ENCODE assay signal across 22 mouse cellular contexts in the genomic region with DNA sequence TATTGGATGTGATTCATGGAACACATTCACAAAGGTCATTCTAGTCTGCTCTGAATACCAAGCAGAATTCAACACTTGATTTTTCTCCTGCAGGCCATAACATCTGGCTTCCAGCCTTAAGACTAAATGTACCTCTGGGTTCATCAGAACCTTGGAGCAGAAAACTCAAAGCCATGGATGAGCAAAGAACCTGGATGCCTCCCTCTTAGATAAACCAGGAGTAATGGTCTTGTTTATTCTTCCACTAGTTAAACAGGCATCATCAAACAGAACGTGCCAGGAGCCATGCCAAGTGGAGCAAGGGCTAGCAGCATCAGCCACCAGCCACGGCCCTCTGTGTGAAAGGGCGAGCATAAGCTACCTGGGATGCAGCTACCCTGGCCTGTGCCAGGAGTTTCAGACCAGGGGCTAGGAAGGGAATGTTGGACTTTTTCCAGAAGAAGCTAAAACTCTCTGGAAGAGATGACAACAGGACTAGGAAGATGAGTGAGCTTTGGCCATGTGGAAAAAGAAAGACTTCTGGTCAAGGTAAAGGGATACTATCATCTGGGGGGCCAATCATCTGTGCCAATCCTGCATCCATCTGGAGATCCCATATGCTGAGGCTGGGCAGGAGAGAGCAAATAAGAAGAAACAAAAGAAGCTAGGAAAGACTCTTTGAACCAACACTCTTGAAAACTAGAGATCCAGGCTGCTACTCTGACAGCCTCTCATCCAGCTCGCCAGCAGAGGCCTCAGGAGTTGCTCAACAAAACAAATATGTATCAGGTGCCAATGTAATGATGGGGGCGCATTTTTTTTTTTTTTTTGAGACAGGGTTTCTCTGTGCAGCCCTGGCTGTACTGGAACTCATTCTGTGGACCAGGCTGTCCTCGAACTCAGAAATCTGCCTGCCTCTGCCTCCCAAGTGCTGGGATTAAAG.
DNase-seq lines count a peak whose midpoint lies in the region; ATAC-seq lines count a peak whose summit lies in the region.
"Had no signal": no experiment of that assay in that cellular context is flagged by ENCODE, and none has a peak within 500 bp of the region (broad histone marks: within the 10 kb centered on the region; RNA-seq: fewer than 3 reads in every experiment).

No protein-coding gene starts in this region.

- peak; percentile 25 for DNase-seq in cerebellum, adult 11 months
- no peak for DNase-seq in midbrain, embryonic 10.5 days (ENCODE audit: low spot score)
- DNase-seq in cerebellum, adult 8-10 months, result peak; percentile 32
- DNase-seq in lung, postnatal 14 days, result no peak
- DNase-seq: forebrain, postnatal 0 days; heart, postnatal 14 days; retina, postnatal 1 day; right cerebral cortex, postnatal 4 days; thymus, postnatal 14 days had no signal

- H3K9ac ChIP-seq in midbrain, embryonic 13.5 days (replicated peaks), result no peak overlapping the region
- no peak overlapping the region for H3K9ac ChIP-seq in neural tube, embryonic 15.5 days (replicated peaks)
- H3K9ac ChIP-seq: embryonic facial prominence, embryonic 15.5 days; forebrain, postnatal 0 days; heart, embryonic 12.5 days; hindbrain, embryonic 14.5 days; kidney, embryonic 15.5 days; limb, embryonic 12.5 days; liver, embryonic 15.5 days had no signal

- H3K4me3 ChIP-seq in midbrain, embryonic 10.5 days, result no peak overlapping the region
- no peak overlapping the region for H3K4me3 ChIP-seq in midbrain, embryonic 13.5 days (replicated peaks)
- H3K4me3 ChIP-seq in neural tube, embryonic 15.5 days (replicated peaks), result no peak overlapping the region
- H3K4me3 ChIP-seq: embryonic facial prominence, embryonic 15.5 days; heart, embryonic 12.5 days; kidney, embryonic 15.5 days; limb, embryonic 12.5 days; liver, embryonic 15.5 days; megakaryocyte, embryonic 14.5 days had no signal

- WGBS in midbrain, embryonic 10.5 days, result 88% methylated on average over 6 of the region's 6 CpGs
- 92% methylated on average over 6 of the region's 6 CpGs for WGBS in midbrain, embryonic 13.5 days
- WGBS in neural tube, embryonic 15.5 days, result 84% methylated on average over 6 of the region's 6 CpGs

- H3K4me2 ChIP-seq in midbrain, embryonic 13.5 days (replicated peaks), result no peak overlapping the region
- H3K4me2 ChIP-seq in neural tube, embryonic 15.5 days, result no peak overlapping the region
- H3K4me2 ChIP-seq: embryonic facial prominence, embryonic 15.5 days; heart, embryonic 12.5 days; hindbrain, embryonic 14.5 days; kidney, embryonic 15.5 days; limb, embryonic 12.5 days; liver, embryonic 15.5 days had no signal

- 0 out of 2 replicates have a peak overlapping the region, but pooled peaks have one; percentile 24 for H3K27ac ChIP-seq in midbrain, embryonic 10.5 days (replicated peaks)
- H3K27ac ChIP-seq in midbrain, embryonic 13.5 days, result no peak overlapping the region
- 0 out of 2 replicates have a peak overlapping the region, but pooled peaks have one; percentile 38 for H3K27ac ChIP-seq in neural tube, embryonic 15.5 days (replicated peaks)
- H3K27ac ChIP-seq: embryonic facial prominence, embryonic 15.5 days; hindbrain, embryonic 14.5 days; kidney, embryonic 15.5 days; limb, embryonic 12.5 days; liver, embryonic 15.5 days had no signal

- H3K4me1 ChIP-seq in midbrain, embryonic 10.5 days, result peaks cover 46% of the 10 kb centered on the region
- H3K4me1 ChIP-seq in midbrain, embryonic 13.5 days (replicated peaks), result peaks cover 41% of the 10 kb centered on the region
- peaks cover 74% of the 10 kb centered on the region for H3K4me1 ChIP-seq in neural tube, embryonic 15.5 days
- H3K4me1 ChIP-seq: embryonic facial prominence, embryonic 15.5 days; liver, embryonic 15.5 days; megakaryocyte, embryonic 14.5 days had no signal

- peaks cover 22% of the 10 kb centered on the region for H3K36me3 ChIP-seq in midbrain, embryonic 10.5 days
- no peaks in the 10 kb centered on the region for H3K36me3 ChIP-seq in midbrain, embryonic 13.5 days
- H3K36me3 ChIP-seq in neural tube, embryonic 15.5 days, result no peaks in the 10 kb centered on the region
- H3K36me3 ChIP-seq: embryonic facial prominence, embryonic 15.5 days; G1E; heart, embryonic 12.5 days; kidney, embryonic 15.5 days; limb, embryonic 12.5 days; liver, embryonic 15.5 days had no signal

- ATAC-seq in cerebellum, adult (ENCODE audit: insufficient number of reproducible peaks, low FRiP score, low TSS enrichment), result no peak
- no peak for ATAC-seq in midbrain, embryonic 13.5 days
- ATAC-seq in neural tube, embryonic 15.5 days (ENCODE audit: low FRiP score), result no peak
- ATAC-seq: forebrain, postnatal 0 days; intestine, embryonic 16.5 days; midbrain, embryonic 16.5 days had no signal

- H3K27me3 ChIP-seq in midbrain, embryonic 10.5 days (ENCODE audit: low read depth, poor library complexity, severe bottlenecking), result no peaks in the 10 kb centered on the region
- no peaks in the 10 kb centered on the region for H3K27me3 ChIP-seq in midbrain, embryonic 13.5 days
- H3K27me3 ChIP-seq in neural tube, embryonic 15.5 days (replicated peaks), result no peaks in the 10 kb centered on the region
- H3K27me3 ChIP-seq: embryonic facial prominence, embryonic 15.5 days; heart, embryonic 12.5 days; kidney, embryonic 15.5 days; liver, embryonic 15.5 days had no signal

- no peaks in the 10 kb centered on the region for H3K9me3 ChIP-seq in midbrain, embryonic 10.5 days (replicated peaks)
- H3K9me3 ChIP-seq in midbrain, embryonic 13.5 days, result no peaks in the 10 kb centered on the region
- no peaks in the 10 kb centered on the region for H3K9me3 ChIP-seq in neural tube, embryonic 15.5 days (replicated peaks)
- H3K9me3 ChIP-seq: embryonic facial prominence, embryonic 15.5 days; G1E; heart, embryonic 12.5 days; kidney, embryonic 15.5 days; limb, embryonic 12.5 days; liver, embryonic 15.5 days; megakaryocyte, embryonic 14.5 days had no signal

Comparison
In these comparisons a context has a peak if more than half of its experiments do, and no peak if none do; other contexts are left out.
1. DNase-seq: peak in cerebellum, adult 11 months (single experiment) and cerebellum, adult 8-10 months (single experiment); none in midbrain, embryonic 10.5 days (single experiment) and lung, postnatal 14 days (single experiment).